Mouse (Mus musculus) myocyte (in vitro differentiated cells): Measurements from ENCODE around the gene Kcnk6.

Experiments used
- MAX ChIP-seq: IDR thresholded peaks from one replicate; pipeline ENCODE4 v1.6.1; 2011; ENCODE audit warnings: low read depth, mild to moderate bottlenecking, control low read depth
- MYOD1 ChIP-seq, 3 experiments: IDR thresholded peaks; one replicate each; pipeline ENCODE4 v1.6.1; 2011; ENCODE audit warnings: control low read depth in 2 of 3, low read depth in 2 of 3, mild to moderate bottlenecking in 2 of 3, moderate library complexity in 1 of 3; ENCODE audit not compliant: insufficient read length in 2 of 3, control insufficient read depth in 1 of 3
- POLR2A ChIP-seq: IDR thresholded peaks from one replicate; pipeline ENCODE4 v1.6.1; 2011; ENCODE audit warnings: low read depth, mild to moderate bottlenecking, control low read depth, moderate library complexity; ENCODE audit not compliant: insufficient read length
- POLR2AphosphoS2 ChIP-seq: IDR thresholded peaks from one replicate; pipeline ENCODE4 v1.6.1; 2011; ENCODE audit warnings: low read depth, control low read depth; ENCODE audit not compliant: insufficient read length
- SRF ChIP-seq: IDR thresholded peaks from one replicate; pipeline ENCODE4 v1.6.1; 2011; ENCODE audit warnings: low read depth; ENCODE audit not compliant: control insufficient read depth, insufficient read length
- TCF12 ChIP-seq: IDR thresholded peaks from one replicate; pipeline ENCODE4 v1.6.1; 2011; ENCODE audit warnings: mild to moderate bottlenecking, control low read depth; ENCODE audit not compliant: poor library complexity, insufficient read depth, severe bottlenecking
- USF1 ChIP-seq: IDR thresholded peaks from one replicate; pipeline ENCODE4 v1.6.1; 2011; ENCODE audit warnings: low read depth, mild to moderate bottlenecking, control low read depth, moderate library complexity

DNA sequence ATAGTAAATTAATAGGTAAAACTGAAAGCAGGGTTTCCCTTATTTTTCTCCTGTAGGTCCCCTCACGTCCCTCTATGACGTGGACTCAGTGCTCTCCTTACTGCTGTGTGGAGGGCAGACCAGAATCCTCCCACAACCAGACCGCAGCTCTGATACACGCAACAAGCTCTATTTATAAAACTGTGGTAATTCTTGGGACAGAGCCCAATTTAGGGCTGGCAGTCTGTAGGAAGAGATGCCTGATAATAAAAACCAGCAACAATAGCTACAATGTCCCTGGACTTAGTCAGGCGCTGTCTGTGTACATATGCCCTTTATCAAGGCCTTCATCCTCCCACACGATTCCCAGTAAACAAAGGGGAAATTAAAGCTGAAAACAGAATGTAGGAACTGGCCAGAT, 1.4 kb upstream of the Kcnk6 start:
- TF ChIP-seq POLR2A (no peak), MYOD1 (IDR thresholded peaks at IDR 0.05; ENCODE audit: control insufficient read depth in 1 of 3, insufficient read length in 2 of 3, low read depth in 2 of 3) (no peak), POLR2AphosphoS2 (no peak), MAX (no peak), USF1 (no peak), SRF (no peak), TCF12 (no peak)
